8 mouse cellular contexts compared by ENCODE assay signal in genomic region chr8:45885202-45885685, GRCm38 (mm10). TPM values are rescaled to one million over a fixed set of nuclear protein-coding genes. Genes with fewer than 3 reads are reported as not detected.
DNase-seq lines count a peak whose midpoint lies in the region; ATAC-seq lines count a peak whose summit lies in the region.

Gene Pdlim3 (plus strand): TSS chr8:45885461.

- no peaks in the 10 kb centered on the region for H3K9me3 ChIP-seq in embryonic facial prominence, embryonic 15.5 days (replicated peaks)
- no peaks in the 10 kb centered on the region for H3K9me3 ChIP-seq in heart, embryonic 15.5 days (replicated peaks)
- no peaks in the 10 kb centered on the region for H3K9me3 ChIP-seq in midbrain, embryonic 12.5 days

- H3K4me1 ChIP-seq in embryonic facial prominence, embryonic 15.5 days: peaks cover 12% of the 10 kb centered on the region
- peaks cover 17% of the 10 kb centered on the region for H3K4me1 ChIP-seq in heart, embryonic 15.5 days (replicated peaks)
- H3K4me1 ChIP-seq in midbrain, embryonic 12.5 days: peaks cover 16% of the 10 kb centered on the region

- H3K36me3 ChIP-seq in embryonic facial prominence, embryonic 15.5 days: no peaks in the 10 kb centered on the region
- no peaks in the 10 kb centered on the region for H3K36me3 ChIP-seq in heart, embryonic 15.5 days
- H3K36me3 ChIP-seq in midbrain, embryonic 12.5 days: no peaks in the 10 kb centered on the region

- H3K4me3 ChIP-seq in embryonic facial prominence, embryonic 15.5 days (replicated peaks): peak within 1 kb of the TSS; percentile 39
- peak within 1 kb of the TSS; percentile 73 for H3K4me3 ChIP-seq in heart, embryonic 15.5 days
- H3K4me3 ChIP-seq in midbrain, embryonic 12.5 days: peak within 1 kb of the TSS; percentile 39

- peak; percentile 72 for ATAC-seq in embryonic facial prominence, embryonic 15.5 days (ENCODE audit: insufficient number of reproducible peaks, low FRiP score, low TSS enrichment, low read depth)
- ATAC-seq in heart, embryonic 15.5 days (replicated peaks; ENCODE audit: insufficient number of reproducible peaks, insufficient read depth, low FRiP score, low read depth): peak; percentile 91
- peak; percentile 67 for ATAC-seq in midbrain, embryonic 12.5 days (ENCODE audit: low FRiP score, low read depth)

- WGBS in embryonic facial prominence, embryonic 15.5 days: 2% methylated on average over 22 of the region's 22 CpGs
- WGBS in heart, embryonic 15.5 days: under 1% methylated on average over 22 of the region's 22 CpGs
- WGBS in large intestine, adult 2 months: 1% methylated on average over 22 of the region's 22 CpGs
- 1% methylated on average over 21 of the region's 22 CpGs for WGBS in midbrain, embryonic 12.5 days

- 0 out of 2 replicates have a peak within 1 kb of the TSS, but pooled peaks have one; percentile 7 for H3K9ac ChIP-seq in embryonic facial prominence, embryonic 15.5 days
- peak within 1 kb of the TSS; percentile 67 for H3K9ac ChIP-seq in heart, embryonic 15.5 days
- H3K9ac ChIP-seq in midbrain, embryonic 12.5 days (replicated peaks): peak within 1 kb of the TSS; percentile 32; the same call in 1 of the 2 replicates

- peak; percentile 32 to 51 for DNase-seq in cerebellum, postnatal 10 days
- no peak for DNase-seq in cerebellum, adult 9-10 months
- DNase-seq in large intestine, adult 2 months (ENCODE audit: low read depth, low spot score): no peak
- peak; percentile 33 for DNase-seq in urinary bladder, postnatal 25 days (ENCODE audit: low spot score)
- no peak for DNase-seq in cerebellum, adult 11-12 months

- no peak within 1 kb of the TSS; the same call in 1 of the 2 replicates for H3K27ac ChIP-seq in embryonic facial prominence, embryonic 15.5 days (replicated peaks)
- H3K27ac ChIP-seq in heart, embryonic 15.5 days: peak within 1 kb of the TSS; percentile 95
- H3K27ac ChIP-seq in midbrain, embryonic 12.5 days (replicated peaks): no peak within 1 kb of the TSS

- peak within 1 kb of the TSS; percentile 76 for H3K4me2 ChIP-seq in embryonic facial prominence, embryonic 15.5 days (replicated peaks)
- H3K4me2 ChIP-seq in heart, embryonic 15.5 days: peak within 1 kb of the TSS; percentile 75
- peak within 1 kb of the TSS; percentile 68 for H3K4me2 ChIP-seq in midbrain, embryonic 12.5 days (replicated peaks)

- no peaks in the 10 kb centered on the region for H3K27me3 ChIP-seq in embryonic facial prominence, embryonic 15.5 days
- H3K27me3 ChIP-seq in heart, embryonic 15.5 days: no peaks in the 10 kb centered on the region
- H3K27me3 ChIP-seq in midbrain, embryonic 12.5 days: peaks cover 29% of the 10 kb centered on the region

RNA-seq across cellular contexts. Expression of gene Pdlim3, which starts in this region (rescaled TPM):
- polyA plus RNA-seq in embryonic facial prominence, embryonic 15.5 days (2015; fragmentation: Nextera tagmentation; extraction: Ambion mirVana): 78.9 and 107 TPM in 2 replicates
- polyA plus RNA-seq in heart, embryonic 15.5 days (2015; fragmentation: Nextera tagmentation; extraction: Ambion mirVana): 148 and 174 TPM in 2 replicates
- polyA plus RNA-seq in large intestine, adult 2 months (2012; rRNA removed): 79.4 and 87.4 TPM in 2 replicates
- polyA plus RNA-seq in midbrain, embryonic 12.5 days (2016; fragmentation: Nextera tagmentation; extraction: Ambion mirVana): 23.1 and 30.5 TPM in 2 replicates

Comparison
In these comparisons a context has a peak if more than half of its experiments do, and no peak if none do; other contexts are left out.
1. DNase-seq: peak in cerebellum, postnatal 10 days (2 of 2) and urinary bladder, postnatal 25 days (single experiment); none in cerebellum, adult 9-10 months (single experiment), large intestine, adult 2 months (single experiment) and cerebellum, adult 11-12 months (single experiment).
2. H3K9ac ChIP-seq: peak in every context shown above with its lines; median percentile 67 in heart, embryonic 15.5 days; 32 in midbrain, embryonic 12.5 days; 7 in embryonic facial prominence, embryonic 15.5 days.
3. Peak in every context shown above with its lines, with median percentiles within 50 percentile points of each other: ATAC-seq, H3K4me2 ChIP-seq and H3K4me3 ChIP-seq.